Mouse (Mus musculus) lung, postnatal 10 days (tissue): ENCODE measurements around the gene Rbms1.

ENCODE experiments used
- DNase-seq: peaks from one replicate; pipeline ENCODE4 v3.0.0; 2021

Gene Rbms1

DNA sequence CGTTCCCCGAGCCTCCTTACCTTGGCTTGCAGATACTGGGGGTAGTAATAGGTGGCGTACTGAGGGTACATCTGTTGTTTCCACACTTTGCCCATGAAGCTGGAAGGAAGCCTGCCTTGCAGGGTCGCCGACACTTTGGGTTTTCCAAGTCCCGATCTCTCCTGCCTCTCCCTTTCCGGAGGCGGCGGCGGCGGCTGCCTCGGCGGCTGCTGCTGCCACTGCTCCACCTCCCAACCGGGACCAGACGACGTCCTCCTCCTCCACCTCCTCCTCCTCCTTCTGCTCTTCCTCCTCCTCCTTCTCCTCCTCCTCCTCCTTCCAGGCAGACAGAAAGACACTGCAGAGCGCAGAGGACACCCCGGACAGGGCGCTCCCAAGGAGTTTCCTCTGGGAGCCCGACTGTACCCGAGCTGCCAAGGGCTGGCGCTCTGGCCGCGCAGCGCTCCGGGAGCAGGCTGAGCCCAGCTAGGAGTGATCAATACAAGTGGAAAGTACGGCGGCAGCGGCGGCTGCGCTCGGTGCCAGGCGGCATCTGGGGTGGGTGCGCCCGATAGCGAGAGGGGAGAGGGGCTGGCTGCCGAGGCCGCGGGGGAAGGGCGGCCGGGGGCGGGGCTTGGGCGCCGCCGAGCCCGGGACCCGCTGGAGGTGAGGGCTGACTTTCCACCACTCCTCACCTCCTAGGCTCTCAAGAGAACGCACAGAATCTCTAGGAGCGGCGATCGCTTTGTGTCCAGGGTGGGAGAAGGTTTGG is at the start of gene Rbms1:
TSS of gene Rbms1 (minus strand) at position 522 of the 751 bp plus-strand sequence.
- DNase-seq: peak; percentile 85

DNA sequence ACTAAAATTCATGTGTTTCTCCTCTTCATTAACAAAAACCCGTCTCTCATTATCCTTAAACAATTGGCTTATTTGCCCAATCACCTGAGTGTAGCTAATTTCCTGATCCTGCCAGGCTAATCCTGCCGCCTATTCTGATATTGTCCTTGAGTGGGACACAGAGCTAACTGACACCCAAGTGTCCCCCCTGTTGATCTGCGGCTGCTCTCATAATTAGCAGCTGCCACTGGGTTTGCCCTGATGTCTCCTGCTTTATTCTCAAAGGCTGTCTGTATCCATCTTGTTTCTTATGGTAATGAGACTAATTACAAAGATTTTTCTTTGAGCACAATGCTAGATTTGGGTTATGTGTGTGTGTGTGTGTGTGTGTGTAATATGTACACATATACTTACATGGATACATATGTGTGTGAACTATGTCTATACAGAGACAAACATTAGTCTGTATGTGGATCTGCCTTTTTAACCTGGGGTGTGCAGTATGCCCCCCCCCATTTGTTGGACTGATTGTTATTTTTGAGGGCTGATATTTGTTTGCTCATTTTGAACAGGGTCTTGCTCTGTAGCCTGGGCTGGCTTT is 49.3 kb upstream of the Rbms1 start:
- DNase-seq: no peak

DNA sequence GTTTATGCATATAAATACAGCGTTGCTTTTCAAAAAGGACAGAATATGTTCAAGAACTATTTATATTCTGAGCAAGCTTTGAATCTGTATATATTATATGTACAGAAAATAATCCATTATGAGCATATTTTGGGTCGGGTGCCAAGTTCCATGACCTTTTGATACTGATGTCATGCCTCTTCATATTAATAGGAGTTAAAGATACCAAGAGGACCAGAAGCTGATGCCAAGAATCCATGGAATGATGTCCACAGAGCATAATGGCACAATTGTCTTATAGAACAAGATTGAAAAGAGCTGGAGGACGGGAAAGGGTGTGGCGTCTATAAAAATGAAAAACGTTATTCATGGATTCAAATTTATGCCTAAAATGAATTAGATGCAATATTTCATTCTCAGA is 23.3 kb upstream of the Rbms1 start:
- no peak for DNase-seq

DNA sequence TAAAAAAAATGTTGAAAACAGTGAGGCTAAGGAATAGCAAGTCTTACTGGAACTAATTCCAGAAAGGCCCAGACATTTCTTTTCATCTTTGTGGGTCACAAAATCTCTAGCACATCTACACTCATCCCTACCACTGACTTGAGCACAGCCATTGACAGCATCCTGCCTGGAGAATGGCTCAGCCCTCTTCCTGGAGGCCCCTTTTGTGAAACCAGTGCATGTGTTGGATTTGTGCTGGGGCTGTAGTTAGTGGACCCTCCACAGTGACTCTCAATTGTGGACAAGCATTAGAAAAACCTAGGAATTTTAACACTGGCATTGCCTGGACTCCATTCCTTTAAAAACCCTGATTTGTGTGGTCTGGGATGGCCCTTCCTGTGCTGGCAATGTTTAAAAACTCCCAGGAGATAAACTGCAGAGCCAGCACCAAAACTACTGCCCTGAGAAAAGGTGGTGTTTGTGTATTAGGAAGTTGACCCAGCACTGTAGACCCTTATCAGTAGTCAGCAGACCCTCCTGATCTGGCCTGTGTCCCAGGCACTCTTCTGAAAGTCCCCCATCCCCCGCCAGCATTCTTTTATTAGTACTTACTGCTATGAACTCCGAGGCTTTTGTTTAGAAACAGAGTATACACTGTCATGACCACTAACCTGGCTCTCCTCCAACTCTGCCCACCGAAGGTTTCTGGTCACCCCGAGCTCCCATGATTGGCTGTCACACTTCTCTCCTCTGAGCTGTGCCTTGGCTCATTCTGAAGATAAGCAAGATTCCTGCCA is 15.7 kb upstream of the Rbms1 start:
- peak; percentile 92 for DNase-seq

DNA sequence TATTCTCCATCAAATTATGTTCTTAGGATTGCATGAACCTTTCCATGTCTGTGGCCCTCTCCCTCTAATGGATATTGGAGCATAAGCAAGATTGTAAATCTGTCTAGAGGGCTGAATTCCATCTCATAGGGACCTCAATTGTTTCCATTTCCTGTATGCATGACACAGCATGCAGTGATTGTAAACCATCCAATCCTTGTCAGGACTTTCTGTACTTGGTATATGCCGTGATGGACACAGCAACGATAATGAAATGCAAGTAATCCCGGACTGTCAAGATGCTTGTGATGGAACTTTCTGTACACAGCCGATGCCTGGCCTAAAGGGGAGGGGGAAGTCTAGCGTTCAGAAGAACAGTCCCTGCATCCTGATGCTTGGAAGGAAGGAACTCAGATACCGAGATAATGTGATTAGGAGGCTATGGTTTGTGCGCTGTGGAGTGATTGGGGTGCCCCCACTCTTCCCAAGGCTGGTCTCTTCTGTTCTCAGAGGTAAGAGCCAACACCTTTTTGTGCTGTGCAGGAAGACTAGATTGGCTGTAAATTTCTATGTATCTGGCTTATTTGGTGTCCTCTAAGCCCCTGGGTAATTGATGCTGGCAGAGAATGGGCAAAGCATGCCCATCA is 9.3 kb upstream of the Rbms1 start:
- DNase-seq: no peak

DNA sequence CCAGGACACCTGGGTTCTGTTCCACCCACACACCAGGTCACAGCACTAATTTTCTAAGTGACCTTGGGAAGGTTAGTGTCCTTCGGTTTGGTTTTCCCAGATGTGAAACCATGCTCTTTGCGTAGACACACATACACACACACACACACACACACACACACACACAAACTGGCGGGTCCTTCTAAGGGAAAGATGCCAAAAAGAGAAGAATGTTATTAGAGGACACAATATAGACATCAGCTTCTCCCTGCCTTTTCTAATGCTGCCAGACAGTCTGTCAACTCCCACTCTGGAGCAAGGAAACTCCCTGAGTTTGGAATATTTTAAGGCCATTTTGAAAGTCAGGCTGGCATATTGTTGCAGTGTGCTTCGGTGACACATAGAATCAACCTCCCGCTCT is 624 bp upstream of the Rbms1 start:
- DNase-seq: peak; percentile 53

DNA sequence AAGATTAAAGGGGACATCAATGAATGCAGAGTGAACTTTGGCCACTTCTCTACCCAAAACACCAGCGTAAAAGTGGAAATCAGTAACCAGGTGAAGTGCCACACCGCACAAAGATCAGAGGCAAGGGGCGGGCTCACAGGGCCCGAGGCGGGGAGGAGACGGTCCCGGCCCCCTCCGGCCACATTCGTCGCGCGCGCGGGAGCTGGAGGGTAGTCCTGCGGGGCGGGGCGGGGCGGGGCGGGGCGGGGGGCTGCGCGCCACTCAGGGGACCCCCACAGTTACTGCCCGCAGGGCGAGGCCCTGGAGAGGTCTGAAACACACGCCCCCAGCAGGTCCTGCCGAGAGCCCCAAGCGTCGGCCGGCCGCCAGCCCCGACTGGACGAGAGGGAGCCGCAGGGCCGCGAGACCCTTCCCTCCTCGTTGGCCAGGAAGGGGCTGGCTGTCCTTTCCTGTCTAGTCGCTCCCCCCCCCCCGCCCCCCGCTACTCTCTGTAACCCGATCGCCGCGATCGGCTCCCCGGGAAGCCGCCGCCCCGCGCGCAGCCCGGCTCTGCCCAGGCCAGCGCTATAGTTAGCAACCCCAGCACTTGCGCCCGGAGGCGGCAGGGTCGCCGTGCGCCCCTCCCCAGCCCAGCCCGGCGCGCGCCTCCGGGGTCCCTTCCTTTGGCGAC is 856 bp downstream of the Rbms1 start:
- peak; percentile 76 for DNase-seq

DNA sequence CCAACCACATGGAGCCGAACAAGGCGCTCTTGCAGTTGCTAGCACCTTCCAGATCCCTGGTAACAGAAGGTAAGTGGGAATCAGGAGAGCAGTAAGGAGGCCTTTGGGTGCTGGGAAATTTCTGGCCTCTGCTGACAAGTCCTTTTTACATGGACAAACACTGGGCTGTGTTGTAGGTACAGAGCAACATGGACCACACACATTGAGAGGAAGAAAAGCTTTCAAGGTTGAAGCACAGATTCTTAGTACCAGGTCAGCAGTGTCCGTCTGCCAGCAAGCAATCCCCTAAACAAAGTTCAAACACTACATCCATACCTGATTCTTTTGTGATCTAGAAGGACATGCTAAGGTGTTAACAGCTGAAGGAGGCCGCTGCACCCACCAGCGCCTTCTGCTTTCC is 1.7 kb downstream of the Rbms1 start:
- DNase-seq: no peak

DNA sequence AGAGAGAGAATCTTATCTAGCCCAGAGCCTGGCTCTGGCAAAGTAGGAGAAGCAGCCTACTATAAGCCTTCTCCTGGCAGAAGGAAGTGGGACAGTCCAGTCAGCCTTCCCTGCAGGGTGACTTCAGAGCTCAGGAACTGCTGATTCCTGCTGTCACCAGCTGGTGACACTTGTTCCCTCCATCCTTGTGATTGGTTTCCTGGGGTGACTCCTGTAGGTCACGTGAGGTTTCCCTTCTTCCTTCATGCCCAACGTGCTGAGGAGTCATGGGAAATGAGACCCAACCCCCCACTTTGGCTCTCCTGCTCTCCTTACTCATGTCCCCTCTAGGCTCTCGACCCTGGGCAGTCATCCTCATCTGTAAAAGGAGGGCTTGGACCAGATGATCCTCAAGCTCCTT is 14.8 kb downstream of the Rbms1 start:
- peak; percentile 19 for DNase-seq

DNA sequence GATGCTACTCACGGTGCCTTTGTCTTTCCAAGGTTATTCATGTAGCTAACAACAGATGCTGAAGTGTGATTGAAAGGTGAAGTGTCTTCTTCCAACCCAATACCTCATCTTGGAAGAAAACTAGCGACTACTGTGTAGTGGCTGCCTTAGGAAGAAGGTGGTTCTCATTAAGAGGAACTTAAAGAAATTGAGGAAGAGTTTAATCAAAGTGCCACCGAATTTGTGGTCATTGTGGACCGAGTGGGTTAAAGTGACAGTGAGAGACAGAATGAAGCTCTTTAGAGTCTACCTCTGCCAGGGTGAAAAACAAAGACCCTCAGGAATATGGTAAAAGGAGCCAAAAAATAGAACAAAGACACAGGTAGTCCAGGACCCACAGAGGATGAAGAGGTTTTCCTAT is 15.2 kb downstream of the Rbms1 start:
- DNase-seq: no peak

DNA sequence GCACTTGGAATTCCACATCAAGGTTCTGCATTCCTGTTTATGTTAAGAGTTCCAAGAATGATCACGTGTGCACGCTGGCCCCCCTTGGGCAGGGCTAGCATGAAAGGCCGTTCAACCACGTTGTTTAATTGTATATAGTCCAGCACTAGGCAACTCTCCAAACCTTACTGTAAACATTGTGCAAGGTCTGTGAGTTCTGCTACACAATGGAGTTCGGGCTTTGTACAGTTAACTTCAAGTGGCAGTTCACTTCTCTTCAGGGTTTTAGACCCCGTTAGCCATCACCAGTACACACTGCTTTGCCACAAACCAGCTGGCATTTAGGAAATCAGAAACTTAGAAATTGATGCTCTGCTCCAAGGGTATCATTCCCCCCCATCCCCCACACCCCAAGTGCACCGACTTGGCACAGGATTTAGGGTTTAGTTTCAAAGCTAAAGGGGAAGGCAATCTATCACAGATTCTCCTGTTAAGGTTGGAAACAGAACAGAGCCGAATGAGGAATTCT is 22.5 kb downstream of the Rbms1 start:
- peak; percentile 87 for DNase-seq

DNA sequence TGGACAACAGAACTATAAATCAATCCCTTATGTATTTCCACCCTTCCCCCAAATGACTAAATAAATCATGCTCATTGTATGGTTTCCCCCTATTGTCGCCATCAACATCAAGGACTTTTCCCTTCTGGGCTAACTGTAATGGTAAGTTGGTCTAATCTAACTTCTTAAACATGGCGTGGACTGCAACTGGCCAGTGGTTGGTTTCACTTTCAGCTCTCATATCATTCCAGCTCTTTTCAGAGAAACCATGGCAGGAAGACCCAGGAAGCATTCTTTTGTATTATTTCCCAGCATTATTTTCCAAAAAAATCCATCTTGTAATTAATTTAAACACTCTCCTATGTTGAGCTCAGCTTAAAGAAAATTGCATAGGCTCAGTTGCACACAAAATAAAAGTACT is 23.0 kb downstream of the Rbms1 start:
- DNase-seq: no peak

DNA sequence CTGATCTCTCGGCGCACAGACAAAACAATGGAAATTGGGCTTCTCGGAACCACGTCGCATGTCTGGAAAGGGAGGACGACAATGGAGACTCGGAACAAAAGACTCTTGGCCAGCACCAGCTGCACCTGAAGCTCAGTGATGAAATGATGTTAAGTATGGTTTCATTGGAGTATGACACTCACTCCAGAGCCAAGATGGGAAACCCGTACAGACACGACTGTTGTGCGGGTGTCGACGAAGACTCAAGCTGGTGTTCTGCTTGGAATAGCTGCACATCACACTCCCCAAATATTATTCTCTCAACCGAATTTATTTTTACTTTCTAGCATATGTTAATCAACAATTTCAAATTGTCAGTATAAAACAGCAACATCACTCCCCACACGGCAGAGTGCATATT is 26.1 kb downstream of the Rbms1 start:
- DNase-seq: no peak

DNA sequence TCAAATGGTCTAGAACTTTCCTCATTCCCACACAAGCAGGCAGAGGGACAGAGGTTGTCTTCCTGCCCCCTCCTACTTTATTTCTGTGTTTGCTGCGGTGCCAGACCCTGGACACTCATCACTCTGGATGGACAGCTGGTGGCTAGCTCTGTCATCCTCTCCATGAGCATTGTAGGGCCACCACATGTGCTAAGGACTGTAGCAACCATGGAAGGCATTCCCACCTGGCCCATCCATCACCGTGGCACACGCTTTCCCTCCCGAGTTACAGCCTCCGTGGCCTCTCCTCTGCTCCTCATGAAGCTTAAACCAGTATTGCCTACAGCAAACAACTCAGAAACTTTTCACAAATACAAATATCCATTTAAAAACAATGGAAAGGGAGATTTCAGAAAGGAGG is 34.0 kb downstream of the Rbms1 start:
- no peak for DNase-seq

DNA sequence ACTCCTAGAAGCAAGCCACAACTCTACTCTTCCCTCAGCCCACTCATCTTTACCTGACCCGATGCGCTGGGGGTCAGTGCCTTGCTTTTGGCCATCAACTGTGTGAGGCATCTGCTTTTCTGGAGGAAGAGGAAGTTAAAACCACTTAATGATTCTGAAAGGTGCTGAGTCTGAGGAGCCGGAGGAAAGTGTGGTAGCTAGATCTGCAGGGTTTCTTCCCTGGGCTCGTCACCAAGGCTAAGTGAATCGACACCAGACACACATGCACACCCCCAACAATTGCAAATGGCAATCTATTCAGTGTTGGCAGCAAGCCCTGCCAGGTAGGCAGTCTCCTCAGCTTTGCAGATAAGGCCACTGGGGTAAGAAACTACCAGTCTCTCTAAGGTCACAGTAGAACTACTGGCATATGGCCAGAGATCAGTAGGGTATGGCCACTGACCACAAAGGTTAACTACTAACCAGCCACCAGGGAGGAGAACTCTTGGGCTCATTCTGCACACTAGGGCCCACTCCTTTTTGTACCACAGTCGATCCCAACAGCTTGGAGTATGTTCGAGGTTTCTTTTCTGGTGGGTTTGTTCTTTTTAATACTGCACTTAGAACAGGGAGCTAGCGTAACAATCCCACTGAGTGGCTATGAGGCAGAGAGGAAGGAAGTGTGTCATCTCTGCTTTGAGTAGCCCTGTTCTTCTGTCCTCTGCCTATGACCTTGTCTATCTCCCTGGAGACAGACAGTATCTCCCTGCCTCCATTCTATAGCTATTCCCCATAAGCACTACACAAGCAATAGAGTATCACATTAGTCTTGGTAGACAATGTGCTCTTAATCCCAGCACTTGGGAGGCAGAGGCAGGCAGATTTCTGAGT is 34.9 kb downstream of the Rbms1 start:
- no peak for DNase-seq

DNA sequence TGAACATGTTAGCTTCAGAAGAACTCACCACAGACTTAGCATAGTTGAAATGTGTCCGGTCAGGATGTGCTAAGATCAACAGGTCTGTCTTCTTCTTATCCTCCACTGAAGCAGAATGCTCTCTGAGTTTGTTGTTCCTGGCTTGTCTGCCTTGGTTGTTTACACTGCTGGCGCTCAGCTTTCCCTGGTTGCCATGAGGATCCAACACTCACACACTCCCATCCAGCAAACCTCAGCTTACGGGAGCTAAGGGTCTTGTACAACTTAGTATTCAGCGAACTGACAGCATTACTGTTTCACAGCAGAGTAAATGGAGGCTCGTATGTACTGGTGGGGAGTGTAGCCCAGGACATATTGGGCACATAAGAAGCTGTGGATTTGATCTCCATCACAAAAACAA is 37.9 kb downstream of the Rbms1 start:
- peak; percentile 28 for DNase-seq

DNA sequence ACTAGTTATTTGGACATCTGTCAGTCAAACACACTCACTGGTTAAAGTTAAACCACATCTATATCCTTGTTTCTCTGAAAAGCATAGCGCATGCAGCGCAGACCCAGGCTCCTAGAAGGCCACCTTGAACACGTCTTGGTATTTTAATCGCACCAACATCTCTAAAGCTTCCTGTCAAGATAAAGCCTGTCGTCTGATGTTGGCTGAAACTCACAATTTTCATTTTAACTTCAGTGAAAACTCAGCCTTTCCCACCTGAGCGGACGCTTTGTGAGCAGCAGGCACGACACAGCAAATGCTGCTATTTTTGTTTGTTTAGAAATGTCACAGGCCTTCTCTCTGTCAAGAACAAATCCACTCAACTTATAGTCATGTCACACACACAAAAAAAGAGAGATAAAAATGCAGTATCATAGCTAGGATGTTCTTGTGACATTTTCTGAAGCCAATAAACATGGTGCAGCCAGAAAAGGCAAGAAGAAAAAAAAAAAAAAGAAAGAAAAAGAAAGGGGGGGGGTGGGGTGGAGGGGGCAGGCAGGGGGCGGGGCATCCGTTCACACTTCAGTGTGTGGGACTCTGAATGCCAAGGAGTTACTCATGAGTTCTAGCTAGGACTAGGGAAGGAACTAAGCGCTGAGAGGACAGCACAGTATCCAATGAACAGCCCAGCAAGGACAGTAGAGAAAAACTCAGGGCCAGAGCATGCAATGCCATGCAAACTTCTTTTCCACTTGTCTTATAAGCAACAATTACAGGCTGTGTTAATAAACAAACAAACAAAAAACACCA is 39.0 kb downstream of the Rbms1 start:
- DNase-seq: no peak

DNA sequence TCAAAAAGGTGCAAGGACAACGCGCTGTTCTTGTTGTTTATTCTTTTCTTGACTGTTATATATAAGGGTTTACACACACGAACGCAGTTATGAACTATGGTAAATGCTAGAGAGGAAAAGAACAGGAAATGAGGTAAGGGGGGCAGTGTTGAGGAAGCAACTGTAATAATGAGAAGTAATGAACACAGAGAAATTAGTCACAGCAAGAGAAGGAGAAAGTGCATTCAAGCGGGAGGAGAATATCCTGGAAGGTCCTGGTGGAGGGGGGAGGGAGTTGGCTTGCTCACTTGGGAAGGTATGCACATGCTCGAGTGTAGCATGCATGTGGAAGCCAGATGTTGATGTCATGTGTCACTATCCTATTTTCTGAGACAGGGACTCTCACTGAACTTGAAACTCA is 39.9 kb downstream of the Rbms1 start:
- peak; percentile 32 for DNase-seq

DNA sequence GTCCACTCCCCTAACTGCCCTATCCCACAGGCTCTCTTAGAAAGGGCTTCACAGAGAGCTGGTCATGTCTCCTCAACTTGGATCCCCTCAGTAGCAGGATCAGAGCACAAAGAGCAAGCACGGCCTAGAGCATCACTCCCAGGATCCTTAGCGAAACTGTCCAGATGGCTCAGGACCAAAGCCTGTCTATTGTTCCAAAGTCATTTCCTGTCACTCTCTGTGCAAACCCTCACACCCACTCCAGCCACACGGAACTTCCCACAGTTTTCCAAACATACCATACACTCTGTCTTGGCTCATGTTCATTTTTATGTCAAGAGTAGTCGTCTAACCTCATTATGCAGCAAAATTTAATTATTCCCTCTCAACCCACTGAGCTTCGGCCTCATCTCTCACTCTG is 40.6 kb downstream of the Rbms1 start:
- peak; percentile 80 for DNase-seq

DNA sequence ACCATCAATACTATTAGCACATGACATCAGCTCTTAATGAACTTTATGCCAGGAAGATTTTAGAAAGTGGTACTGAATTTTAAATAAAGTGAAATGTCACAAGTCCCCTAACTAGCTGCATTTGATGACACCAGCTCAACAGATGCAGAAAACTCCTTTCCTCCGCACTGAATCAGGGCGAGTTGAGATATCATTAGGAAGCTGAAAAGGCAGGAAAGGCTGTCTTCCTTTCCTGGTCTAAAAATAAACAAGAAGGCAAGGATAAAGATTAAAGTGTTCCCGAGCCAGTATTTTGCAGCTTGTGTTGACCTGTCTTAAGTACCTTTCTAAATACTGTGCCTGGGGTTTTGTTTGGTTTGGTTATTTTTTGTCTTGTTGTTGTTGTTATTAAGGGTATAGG is 42.9 kb downstream of the Rbms1 start:
- no peak for DNase-seq

DNA sequence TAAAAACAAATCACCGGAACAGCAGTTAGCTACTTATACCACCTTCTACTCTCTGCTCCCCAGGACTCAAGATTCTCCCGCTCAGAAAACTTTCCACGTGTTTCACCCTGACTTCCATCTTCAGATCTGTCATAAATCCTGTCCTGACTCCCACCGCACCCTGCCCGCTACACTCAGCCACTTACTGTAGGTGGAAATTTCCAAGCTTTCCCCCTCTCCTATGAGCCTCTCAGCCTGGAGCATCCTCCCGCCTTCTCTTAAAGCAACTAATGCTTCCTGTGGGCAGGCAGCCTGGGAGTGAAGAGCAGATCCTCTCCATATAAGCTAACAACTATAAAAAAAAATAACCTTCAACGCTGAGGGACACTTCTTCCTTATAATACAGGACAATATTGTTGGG is 44.6 kb downstream of the Rbms1 start:
- DNase-seq: no peak
